Mouse (Mus musculus): ENCODE measurements around the gene Trf. TPM values are rescaled to one million over a fixed set of nuclear protein-coding genes. Genes with fewer than 3 reads are reported as not detected.

The Trf gene
- polyA plus RNA-seq, 1 experiment from 2014 or later = 20.8 TPM

DNA sequence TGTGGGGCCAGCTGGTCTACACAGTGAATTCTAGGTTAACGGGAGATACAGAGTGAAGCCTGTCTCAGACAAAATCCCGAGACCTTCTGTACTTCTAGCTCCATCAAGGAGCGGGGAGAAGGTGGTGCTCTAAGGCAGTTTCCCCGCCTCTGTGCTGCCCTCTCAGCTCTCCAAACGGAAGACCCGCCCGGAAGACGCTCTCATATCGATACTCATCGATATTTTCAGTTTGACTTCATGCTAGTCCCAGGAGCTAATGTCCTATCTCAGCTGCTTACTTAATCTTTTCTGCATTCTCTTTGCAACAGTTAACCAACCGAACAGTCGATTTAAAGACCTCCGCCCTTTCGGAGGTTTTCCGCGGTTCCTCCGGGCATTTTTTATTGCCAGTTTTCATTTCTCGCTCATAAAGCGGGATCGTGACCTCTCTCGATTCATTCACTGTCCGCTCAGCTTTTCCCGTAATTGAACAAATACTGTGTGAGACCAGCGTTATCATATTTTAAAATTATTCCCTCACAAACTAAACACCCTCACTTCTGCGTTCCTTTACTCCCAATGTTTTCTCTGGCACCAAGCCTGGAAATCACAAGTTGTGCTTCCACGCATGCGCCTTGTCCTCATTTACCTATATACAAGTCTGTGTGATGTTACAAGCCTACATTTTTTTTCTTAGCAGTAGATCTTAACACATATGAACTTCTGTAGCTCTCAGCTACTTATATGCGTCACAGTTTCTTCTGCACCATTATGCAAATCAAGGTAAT is 17.4 kb downstream of the Trf start:
- WGBS = 82% methylated on average over 28 of the region's 28 CpGs
- no peak for DNase-seq (ENCODE audit: low spot score)
- Histone ChIP-seq H3K36me3 (ENCODE audit: control insufficient read depth, insufficient read depth, low read length) (no peaks in the 10 kb centered on the region), H3K9me3 (ENCODE audit: control insufficient read depth, low read length) (no peaks in the 10 kb centered on the region), H3K4me2 (replicated peaks; ENCODE audit: low read depth, low read length) (no peak overlapping the region), H3K9ac (ENCODE audit: low read depth, low read length) (no peak overlapping the region), H3K4me3 (ENCODE audit: low read depth, low read length) (no peak overlapping the region), H3K4me1 (replicated peaks; ENCODE audit: control insufficient read depth, insufficient read depth, low read length) (no peaks in the 10 kb centered on the region), H3K27ac (ENCODE audit: low read depth, low read length) (no peak overlapping the region), H3K27me3 (ENCODE audit: control insufficient read depth, insufficient read depth, low read length) (no peaks in the 10 kb centered on the region)
- no peak for ATAC-seq (ENCODE audit: low FRiP score)

- Histone ChIP-seq H3K4me3 (ENCODE audit: low read depth, low read length) (no peak overlapping the region), H3K9me3 (ENCODE audit: control insufficient read depth, low read length) (no peaks in the 10 kb centered on the region), H3K36me3 (ENCODE audit: control insufficient read depth, insufficient read depth, low read length) (no peaks in the 10 kb centered on the region), H3K9ac (ENCODE audit: low read depth, low read length) (no peak overlapping the region), H3K4me1 (replicated peaks; ENCODE audit: control insufficient read depth, insufficient read depth, low read length) (no peaks in the 10 kb centered on the region), H3K4me2 (replicated peaks; ENCODE audit: low read depth, low read length) (no peak overlapping the region), H3K27me3 (ENCODE audit: control insufficient read depth, insufficient read depth, low read length) (no peaks in the 10 kb centered on the region), H3K27ac (ENCODE audit: low read depth, low read length) (no peak overlapping the region)
- WGBS = 59% methylated on average over 6 of the region's 6 CpGs
- DNase-seq (ENCODE audit: low spot score) (no peak), ATAC-seq (ENCODE audit: low FRiP score) (peak; percentile 54; the same call in 1 of the 2 replicates)
These were observed 21.3 kb downstream of the Trf start for GRCm38 (mm10) chr9:103208802-103209423.

GRCm38 (mm10) chr9:103207846-103208245 is 22.4 kb downstream of the Trf start:
- Histone ChIP-seq H3K27me3 (ENCODE audit: control insufficient read depth, insufficient read depth, low read length) (no peaks in the 10 kb centered on the region), H3K4me3 (ENCODE audit: low read depth, low read length) (no peak overlapping the region), H3K9ac (ENCODE audit: low read depth, low read length) (no peak overlapping the region), H3K27ac (ENCODE audit: low read depth, low read length) (no peak overlapping the region), H3K9me3 (ENCODE audit: control insufficient read depth, low read length) (no peaks in the 10 kb centered on the region), H3K4me1 (replicated peaks; ENCODE audit: control insufficient read depth, insufficient read depth, low read length) (no peaks in the 10 kb centered on the region), H3K36me3 (ENCODE audit: control insufficient read depth, insufficient read depth, low read length) (no peaks in the 10 kb centered on the region), H3K4me2 (replicated peaks; ENCODE audit: low read depth, low read length) (no peak overlapping the region; the same call in 1 of the 2 replicates)
- peak; percentile 75 for ATAC-seq (ENCODE audit: low FRiP score)
- WGBS = 9% methylated on average over 16 of the region's 16 CpGs
- DNase-seq (ENCODE audit: low spot score) = peak; percentile 87

DNA sequence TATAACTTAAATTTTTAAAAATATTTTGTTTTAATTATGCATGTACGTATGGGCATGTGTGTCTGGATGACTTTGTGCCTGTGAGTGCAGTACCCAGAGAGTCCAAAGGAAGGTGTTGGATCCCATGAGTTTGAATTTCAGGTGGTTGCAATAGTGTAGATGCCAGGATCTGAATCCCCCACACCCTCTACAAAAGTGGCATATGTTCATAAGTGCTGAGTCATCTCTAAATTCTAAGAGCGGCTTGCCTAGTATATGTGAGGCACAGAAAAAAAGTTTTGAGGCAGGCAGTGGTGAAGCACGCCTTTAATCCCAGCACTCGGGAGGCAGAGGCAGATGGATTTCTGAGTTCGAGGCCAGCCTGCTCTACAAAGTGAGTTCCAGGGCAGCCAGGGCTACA is 24.5 kb downstream of the Trf start:
- Histone ChIP-seq H3K27ac (ENCODE audit: low read depth, low read length) (no peak overlapping the region), H3K4me3 (ENCODE audit: low read depth, low read length) (no peak overlapping the region), H3K4me1 (replicated peaks; ENCODE audit: control insufficient read depth, insufficient read depth, low read length) (no peaks in the 10 kb centered on the region), H3K9me3 (ENCODE audit: control insufficient read depth, low read length) (no peaks in the 10 kb centered on the region), H3K4me2 (replicated peaks; ENCODE audit: low read depth, low read length) (no peak overlapping the region), H3K9ac (ENCODE audit: low read depth, low read length) (no peak overlapping the region), H3K36me3 (ENCODE audit: control insufficient read depth, insufficient read depth, low read length) (no peaks in the 10 kb centered on the region), H3K27me3 (ENCODE audit: control insufficient read depth, insufficient read depth, low read length) (no peaks in the 10 kb centered on the region)
- ATAC-seq (ENCODE audit: low FRiP score) (no peak), DNase-seq (ENCODE audit: low spot score) (no peak)
- WGBS = 90% methylated on average over 5 of the region's 5 CpGs

DNA sequence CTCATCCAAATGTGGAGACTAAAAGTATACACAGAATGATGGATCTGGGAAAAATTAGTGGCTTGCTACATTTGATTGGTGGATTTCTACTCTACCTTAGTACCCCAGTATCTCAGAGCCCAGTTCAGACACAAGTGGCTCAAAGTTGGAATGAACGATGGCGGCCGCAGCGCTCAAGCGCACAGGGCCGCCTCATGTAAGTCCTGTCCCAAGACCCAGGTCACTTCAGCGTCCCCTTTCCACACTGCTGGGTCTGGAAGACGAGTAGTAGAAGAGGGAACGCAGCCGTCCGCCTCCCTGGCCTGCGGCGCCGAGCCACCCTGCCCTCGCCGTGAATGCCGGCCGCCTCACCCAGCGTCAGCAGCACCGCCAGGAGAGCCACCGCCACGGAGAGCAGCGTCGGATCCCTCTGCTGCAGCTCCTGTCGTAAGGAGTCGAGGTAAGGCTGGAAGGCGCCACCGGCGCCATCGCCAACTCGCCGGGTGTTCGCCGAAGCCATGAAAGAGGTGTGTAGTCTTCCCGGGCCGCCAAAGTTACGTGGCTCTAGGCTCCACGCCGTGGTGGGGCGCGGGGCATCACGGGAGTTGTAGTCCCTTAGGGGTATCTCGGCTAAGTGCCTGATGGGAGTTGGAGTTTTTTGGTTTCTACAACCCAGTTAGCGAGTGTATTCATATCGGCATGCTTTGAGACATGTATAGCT is 28.5 kb downstream of the Trf start, which contains the start of gene Srprb:
Srprb (minus strand) TSS at position 577 of the 700 bp plus-strand sequence.
- DNase-seq (ENCODE audit: low spot score) (peak; percentile 96), ATAC-seq (ENCODE audit: low FRiP score) (peak; percentile 97)
- under 1% methylated on average over 45 of the region's 45 CpGs for WGBS
- Histone ChIP-seq H3K4me1 (replicated peaks; ENCODE audit: control insufficient read depth, insufficient read depth, low read length) (no peaks in the 10 kb centered on the region), H3K9ac (ENCODE audit: low read depth, low read length) (peak within 1 kb of the TSS; percentile 83), H3K4me3 (ENCODE audit: low read depth, low read length) (peak within 1 kb of the TSS; percentile 71), H3K36me3 (ENCODE audit: control insufficient read depth, insufficient read depth, low read length) (no peaks in the 10 kb centered on the region), H3K27ac (ENCODE audit: low read depth, low read length) (peak within 1 kb of the TSS; percentile 65; the same call in 1 of the 2 replicates), H3K27me3 (ENCODE audit: control insufficient read depth, insufficient read depth, low read length) (no peaks in the 10 kb centered on the region), H3K4me2 (replicated peaks; ENCODE audit: low read depth, low read length) (peak within 1 kb of the TSS; percentile 55), H3K9me3 (ENCODE audit: control insufficient read depth, low read length) (no peaks in the 10 kb centered on the region)

DNA sequence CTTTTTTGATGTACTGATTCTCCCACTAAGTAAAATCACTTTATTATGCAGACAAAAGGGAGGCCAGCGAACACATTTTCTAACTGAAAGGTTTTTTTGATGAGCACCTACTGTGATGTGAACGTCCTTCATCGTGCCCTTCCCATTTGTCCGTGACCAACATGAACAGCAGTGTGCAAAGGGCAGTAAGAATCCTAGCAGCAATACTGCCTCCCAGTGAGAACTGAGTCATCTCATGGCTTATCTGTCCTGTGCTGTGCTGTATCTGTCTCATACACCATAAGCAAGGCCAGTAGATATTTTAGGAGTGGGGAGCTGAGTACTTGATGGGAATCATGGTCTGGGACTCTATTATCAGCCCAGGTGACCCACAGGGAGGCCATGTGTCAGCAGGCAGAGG is 41.8 kb downstream of the Trf start:
- no peak overlapping the region for H3K4me3 ChIP-seq (ENCODE audit: low read depth, low read length)
- DNase-seq (ENCODE audit: low spot score) (no peak), ATAC-seq (ENCODE audit: low FRiP score) (no peak)
- H3K36me3 ChIP-seq (ENCODE audit: control insufficient read depth, insufficient read depth, low read length) = 0 out of 2 replicates have a peak, but pooled peaks cover 2% of the 10 kb centered on the region
- H3K9me3 ChIP-seq (ENCODE audit: control insufficient read depth, low read length) = no peaks in the 10 kb centered on the region
- H3K4me2 ChIP-seq (replicated peaks; ENCODE audit: low read depth, low read length) = no peak overlapping the region
- H3K27ac ChIP-seq (ENCODE audit: low read depth, low read length) = no peak overlapping the region
- H3K9ac ChIP-seq (ENCODE audit: low read depth, low read length) = no peak overlapping the region
- H3K4me1 ChIP-seq (replicated peaks; ENCODE audit: control insufficient read depth, insufficient read depth, low read length) = no peaks in the 10 kb centered on the region
- H3K27me3 ChIP-seq (ENCODE audit: control insufficient read depth, insufficient read depth, low read length) = no peaks in the 10 kb centered on the region
- 84% methylated on average over 4 of the region's 4 CpGs for WGBS

- Histone ChIP-seq H3K36me3 (ENCODE audit: control insufficient read depth, insufficient read depth, low read length) (0 out of 2 replicates have a peak, but pooled peaks cover 2% of the 10 kb centered on the region), H3K4me3 (ENCODE audit: low read depth, low read length) (no peak overlapping the region), H3K27me3 (ENCODE audit: control insufficient read depth, insufficient read depth, low read length) (no peaks in the 10 kb centered on the region), H3K27ac (ENCODE audit: low read depth, low read length) (no peak overlapping the region), H3K9ac (ENCODE audit: low read depth, low read length) (no peak overlapping the region), H3K4me1 (replicated peaks; ENCODE audit: control insufficient read depth, insufficient read depth, low read length) (no peaks in the 10 kb centered on the region), H3K9me3 (ENCODE audit: control insufficient read depth, low read length) (no peaks in the 10 kb centered on the region), H3K4me2 (replicated peaks; ENCODE audit: low read depth, low read length) (no peak overlapping the region)
- DNase-seq (ENCODE audit: low spot score) = no peak
- no peak for ATAC-seq (ENCODE audit: low FRiP score)
- whole genome bisulfite sequencing = 81% methylated on average over 9 of the region's 9 CpGs
These were observed 43.5 kb downstream of the Trf start for GRCm38 (mm10) chr9:103186747-103187146.

DNA sequence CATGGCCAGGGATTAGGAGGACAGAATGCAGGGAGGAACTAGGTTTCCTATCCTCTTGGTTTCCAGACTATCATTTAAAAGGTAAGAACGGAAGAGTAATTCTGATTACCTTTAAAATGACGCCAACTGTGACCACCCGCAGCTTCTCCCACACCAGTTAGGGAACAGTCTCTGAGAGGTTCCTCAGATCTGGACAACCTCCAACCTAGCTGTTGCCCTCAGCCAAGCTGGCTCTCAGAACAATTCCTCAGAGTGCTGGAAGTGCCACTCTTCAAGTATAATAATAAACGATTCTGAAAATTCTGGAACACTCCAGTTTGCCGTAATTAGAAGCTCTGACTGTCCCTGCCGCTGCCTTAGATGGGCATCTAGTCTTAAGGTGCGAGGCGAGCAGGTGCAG is 44.3 kb downstream of the Trf start:
- no peak for ATAC-seq (ENCODE audit: low FRiP score)
- Histone ChIP-seq H3K27ac (ENCODE audit: low read depth, low read length) (no peak overlapping the region), H3K9ac (ENCODE audit: low read depth, low read length) (no peak overlapping the region), H3K27me3 (ENCODE audit: control insufficient read depth, insufficient read depth, low read length) (no peaks in the 10 kb centered on the region), H3K9me3 (ENCODE audit: control insufficient read depth, low read length) (no peaks in the 10 kb centered on the region), H3K4me3 (ENCODE audit: low read depth, low read length) (no peak overlapping the region), H3K36me3 (ENCODE audit: control insufficient read depth, insufficient read depth, low read length) (0 out of 2 replicates have a peak, but pooled peaks cover 2% of the 10 kb centered on the region), H3K4me1 (replicated peaks; ENCODE audit: control insufficient read depth, insufficient read depth, low read length) (no peaks in the 10 kb centered on the region), H3K4me2 (replicated peaks; ENCODE audit: low read depth, low read length) (no peak overlapping the region)
- no peak for DNase-seq (ENCODE audit: low spot score)
- WGBS = 95% methylated on average over 8 of the region's 8 CpGs
